Mouse (Mus musculus): ENCODE results near the gene Hmcn2. TPM values are rescaled to one million over a fixed set of nuclear protein-coding genes. Genes with fewer than 3 reads are reported as not detected.

Hmcn2 gene
- polyA plus RNA-seq, 1 experiment = 4.1 TPM

DNA sequence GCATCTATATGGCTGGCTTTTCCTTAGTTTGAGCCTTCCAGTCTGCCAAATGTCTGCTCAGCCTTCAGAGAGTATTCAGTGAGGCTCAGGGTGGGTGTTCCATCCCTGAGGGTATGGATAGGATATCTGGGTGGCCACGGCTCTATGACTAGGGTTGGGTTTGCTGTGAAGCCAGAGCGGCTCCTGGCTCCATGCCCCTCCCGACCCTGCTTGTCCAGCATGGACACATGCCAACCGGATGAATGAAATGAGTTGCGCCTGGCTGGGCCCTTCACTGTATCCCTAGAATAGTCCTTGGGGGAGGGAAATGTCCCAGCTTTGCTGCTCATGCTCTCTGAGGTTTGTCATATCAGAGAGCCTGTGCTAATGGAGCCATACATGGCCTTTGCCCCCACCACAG, 117.3 kb downstream of the Hmcn2 start:
- Histone ChIP-seq H3K36me3 (ENCODE audit: control insufficient read depth, insufficient read depth, low read length) (no peaks in the 10 kb centered on the region), H3K4me3 (ENCODE audit: control insufficient read depth, low read depth, low read length) (no peak overlapping the region), H3K27ac (ENCODE audit: control insufficient read depth, insufficient read depth, low read depth, low read length) (no peak overlapping the region), H3K4me1 (ENCODE audit: control insufficient read depth, insufficient read depth, low read length) (no peaks in the 10 kb centered on the region), H3K27me3 (ENCODE audit: control insufficient read depth, insufficient read depth, low read length) (no peaks in the 10 kb centered on the region)
- TF ChIP-seq POLR2A (IDR thresholded peaks at IDR 0.05; ENCODE audit: control insufficient read depth, low read depth, low read length) (no peak), CTCF (IDR thresholded peaks at IDR 0.05; ENCODE audit: control insufficient read depth, insufficient read depth, insufficient replicate concordance, low read depth, low read length) (no peak)

DNA sequence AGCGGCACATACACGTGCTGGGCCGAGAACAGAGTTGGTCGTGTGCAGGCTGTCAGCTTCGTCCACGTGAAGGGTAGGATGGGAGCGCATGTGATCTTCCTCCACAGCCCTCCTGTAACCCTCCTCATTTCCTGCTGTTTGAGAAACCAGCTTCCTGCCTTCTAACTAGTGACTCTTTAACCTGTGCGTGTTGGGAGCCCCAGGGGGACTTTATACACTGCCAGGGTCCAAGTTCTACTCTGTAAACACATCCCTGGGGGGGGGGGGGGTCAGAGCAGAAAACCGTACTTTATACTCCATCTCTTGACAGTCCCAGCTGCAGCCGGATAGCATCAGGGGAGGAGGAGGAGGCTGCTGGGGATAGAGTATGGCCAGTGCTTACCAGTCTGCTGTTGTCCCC, 120.5 kb downstream of the Hmcn2 start:
- Histone ChIP-seq H3K27me3 (ENCODE audit: control insufficient read depth, insufficient read depth, low read length) (no peaks in the 10 kb centered on the region), H3K4me1 (ENCODE audit: control insufficient read depth, insufficient read depth, low read length) (no peaks in the 10 kb centered on the region), H3K27ac (ENCODE audit: control insufficient read depth, insufficient read depth, low read depth, low read length) (no peak overlapping the region), H3K36me3 (ENCODE audit: control insufficient read depth, insufficient read depth, low read length) (no peaks in the 10 kb centered on the region), H3K4me3 (ENCODE audit: control insufficient read depth, low read depth, low read length) (no peak overlapping the region)
- no peak for TF ChIP-seq CTCF (IDR thresholded peaks at IDR 0.05; ENCODE audit: control insufficient read depth, insufficient read depth, insufficient replicate concordance, low read depth, low read length)
- TF ChIP-seq POLR2A (IDR thresholded peaks at IDR 0.05; ENCODE audit: control insufficient read depth, low read depth, low read length) = no peak

DNA sequence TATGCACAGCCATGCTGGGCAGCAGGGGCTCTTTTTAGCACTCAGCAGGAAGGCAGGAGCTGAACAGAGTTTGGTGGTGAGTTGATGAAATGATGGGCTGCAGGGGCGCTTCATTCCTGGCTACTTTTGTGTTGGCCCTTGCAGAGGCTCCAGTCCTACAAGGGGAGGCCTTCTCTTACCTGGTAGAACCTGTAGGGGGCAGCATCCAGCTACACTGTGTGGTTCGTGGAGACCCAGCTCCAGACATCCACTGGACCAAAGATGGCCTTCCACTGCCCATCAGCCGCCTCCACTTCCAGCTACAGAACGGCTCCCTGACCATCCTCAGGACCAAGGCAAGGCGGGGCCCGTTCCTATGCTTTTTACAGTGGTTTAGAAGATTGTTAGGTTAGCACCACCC, 121.4 kb downstream of the Hmcn2 start:
- H3K27me3 ChIP-seq (ENCODE audit: control insufficient read depth, insufficient read depth, low read length) = no peaks in the 10 kb centered on the region
- TF ChIP-seq CTCF (IDR thresholded peaks at IDR 0.05; ENCODE audit: control insufficient read depth, insufficient read depth, insufficient replicate concordance, low read depth, low read length) = peak; percentile 61; the same call in 1 of the 2 replicates
- TF ChIP-seq POLR2A (IDR thresholded peaks at IDR 0.05; ENCODE audit: control insufficient read depth, low read depth, low read length) = no peak
- no peaks in the 10 kb centered on the region for H3K4me1 ChIP-seq (ENCODE audit: control insufficient read depth, insufficient read depth, low read length)
- H3K4me3 ChIP-seq (ENCODE audit: control insufficient read depth, low read depth, low read length) = no peak overlapping the region
- H3K36me3 ChIP-seq (ENCODE audit: control insufficient read depth, insufficient read depth, low read length) = no peaks in the 10 kb centered on the region
- H3K27ac ChIP-seq (ENCODE audit: control insufficient read depth, insufficient read depth, low read depth, low read length) = no peak overlapping the region

DNA sequence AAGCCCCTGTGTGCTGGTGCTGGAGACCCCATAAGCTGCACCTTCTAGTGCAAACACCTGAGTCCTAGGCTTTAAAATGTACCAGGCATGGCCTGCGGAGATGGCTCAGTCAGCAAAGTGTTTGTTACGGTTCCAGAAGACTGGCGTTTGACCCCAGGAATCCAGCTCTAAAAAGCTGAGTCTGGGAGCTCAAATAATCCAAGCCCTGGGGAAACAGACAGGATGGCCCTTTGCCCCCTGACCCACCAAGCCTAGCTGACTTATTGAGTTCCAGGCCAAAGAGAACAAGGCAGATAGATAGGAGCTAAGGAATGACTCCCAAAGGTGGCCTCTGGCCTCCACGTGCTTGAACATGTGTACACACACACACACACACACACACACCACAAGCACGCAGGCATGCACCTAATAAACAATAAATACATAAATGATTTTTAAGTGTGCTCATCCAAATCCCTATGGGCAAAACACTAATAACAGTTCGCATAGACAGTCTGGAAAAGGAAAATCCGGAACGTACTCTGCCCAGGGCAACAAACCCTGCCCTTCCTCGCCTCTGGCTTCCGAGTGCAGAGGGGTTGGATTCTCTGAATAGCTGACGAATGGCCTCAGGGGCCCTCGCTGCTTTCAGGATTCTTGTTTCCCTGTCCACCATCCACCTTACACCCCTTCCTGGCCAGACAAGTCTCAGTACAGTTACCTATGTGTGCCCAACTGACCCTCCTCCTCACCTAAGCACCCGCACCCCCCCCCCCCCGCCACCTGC, 123.4 kb downstream of the Hmcn2 start:
- TF ChIP-seq POLR2A (IDR thresholded peaks at IDR 0.05; ENCODE audit: control insufficient read depth, low read depth, low read length) (no peak), CTCF (IDR thresholded peaks at IDR 0.05; ENCODE audit: control insufficient read depth, insufficient read depth, insufficient replicate concordance, low read depth, low read length) (no peak)
- no peak overlapping the region for H3K27ac ChIP-seq (ENCODE audit: control insufficient read depth, insufficient read depth, low read depth, low read length)
- no peaks in the 10 kb centered on the region for H3K4me1 ChIP-seq (ENCODE audit: control insufficient read depth, insufficient read depth, low read length)
- no peaks in the 10 kb centered on the region for H3K27me3 ChIP-seq (ENCODE audit: control insufficient read depth, insufficient read depth, low read length)
- no peak overlapping the region for H3K4me3 ChIP-seq (ENCODE audit: control insufficient read depth, low read depth, low read length)
- no peaks in the 10 kb centered on the region for H3K36me3 ChIP-seq (ENCODE audit: control insufficient read depth, insufficient read depth, low read length)

DNA sequence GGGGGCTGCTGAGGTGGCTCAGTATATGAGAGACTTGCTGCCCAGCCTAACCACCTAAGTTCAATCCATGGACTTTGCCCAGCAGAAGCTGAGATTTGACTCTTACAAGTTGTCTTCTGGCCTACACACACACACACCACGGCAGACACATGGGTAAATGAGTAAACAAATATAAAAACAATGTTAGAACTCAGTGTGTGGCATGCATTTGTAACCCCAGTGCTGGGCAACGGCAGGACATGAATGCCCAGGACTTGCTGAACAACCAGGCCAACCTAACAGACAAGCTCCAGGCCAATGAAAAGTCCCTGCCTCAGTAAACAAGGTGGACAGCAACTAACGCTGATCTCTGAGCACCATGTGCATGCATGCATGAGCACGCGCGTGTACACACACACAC, 125.4 kb downstream of the Hmcn2 start:
- H3K27me3 ChIP-seq (ENCODE audit: control insufficient read depth, insufficient read depth, low read length) = no peaks in the 10 kb centered on the region
- no peak overlapping the region for H3K4me3 ChIP-seq (ENCODE audit: control insufficient read depth, low read depth, low read length)
- no peak for TF ChIP-seq POLR2A (IDR thresholded peaks at IDR 0.05; ENCODE audit: control insufficient read depth, low read depth, low read length)
- no peak for TF ChIP-seq CTCF (IDR thresholded peaks at IDR 0.05; ENCODE audit: control insufficient read depth, insufficient read depth, insufficient replicate concordance, low read depth, low read length)

DNA sequence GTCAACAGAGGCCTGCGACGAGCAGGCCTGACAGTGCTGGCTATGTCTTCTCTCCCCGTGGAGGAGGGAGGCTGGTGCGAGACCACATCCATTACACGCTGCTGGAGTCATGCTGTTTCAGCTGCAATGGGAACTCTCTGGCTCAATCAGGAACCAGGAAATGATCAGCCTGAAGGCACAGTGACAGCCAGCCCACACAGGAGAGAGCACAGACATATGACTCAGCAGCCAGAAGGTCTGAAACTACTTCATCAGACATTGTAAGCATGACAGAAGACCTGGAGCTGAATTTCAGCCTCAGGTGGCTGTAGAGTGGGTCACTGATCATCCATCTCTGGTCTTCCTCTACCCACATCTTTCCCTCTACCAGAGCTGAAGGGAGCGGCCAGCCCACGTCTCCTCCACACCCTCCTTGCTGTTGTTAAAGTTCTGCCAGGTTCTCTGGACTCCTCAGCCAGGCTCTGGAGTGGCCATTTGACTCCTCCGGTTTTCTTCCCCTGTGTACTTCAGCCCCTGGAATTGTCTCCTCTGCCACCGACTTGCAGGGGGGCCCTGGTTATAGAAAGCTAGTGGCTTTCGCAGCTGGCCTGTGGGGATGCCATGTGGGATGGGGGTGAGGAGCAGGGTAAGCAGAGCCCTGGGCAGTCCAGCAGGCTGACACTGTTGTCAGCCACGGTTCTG, 128.4 kb downstream of the Hmcn2 start:
- H3K36me3 ChIP-seq (ENCODE audit: control insufficient read depth, insufficient read depth, low read length) = no peaks in the 10 kb centered on the region

More for the DNA sequence above, 125.4 kb downstream of the Hmcn2 start:
- Histone ChIP-seq H3K36me3 (ENCODE audit: control insufficient read depth, insufficient read depth, low read length) (no peaks in the 10 kb centered on the region), H3K27ac (ENCODE audit: control insufficient read depth, insufficient read depth, low read depth, low read length) (no peak overlapping the region), H3K4me1 (ENCODE audit: control insufficient read depth, insufficient read depth, low read length) (no peaks in the 10 kb centered on the region)

DNA sequence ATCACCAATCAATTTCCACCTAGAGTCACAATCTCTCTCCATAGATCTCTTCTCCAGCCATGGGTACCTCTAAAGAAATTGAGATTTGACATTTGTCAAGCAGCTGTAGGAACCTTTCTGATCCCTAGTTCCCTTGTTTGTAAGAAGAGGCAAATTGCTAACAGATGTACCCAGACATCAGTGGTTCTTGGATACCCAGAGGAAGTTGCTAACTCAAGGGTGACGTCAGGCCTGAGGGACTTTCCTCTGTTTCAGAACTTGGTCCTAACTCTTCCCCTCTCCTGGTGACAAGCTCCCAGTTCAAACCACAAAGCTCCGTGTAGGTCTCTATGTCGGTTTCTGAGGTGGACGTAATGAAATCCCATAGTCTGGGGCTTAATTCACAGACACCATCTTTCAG, 131.8 kb downstream of the Hmcn2 start:
- Histone ChIP-seq H3K4me3 (ENCODE audit: control insufficient read depth, low read depth, low read length) (no peak overlapping the region), H3K4me1 (ENCODE audit: control insufficient read depth, insufficient read depth, low read length) (no peaks in the 10 kb centered on the region), H3K27me3 (ENCODE audit: control insufficient read depth, insufficient read depth, low read length) (no peaks in the 10 kb centered on the region), H3K27ac (ENCODE audit: control insufficient read depth, insufficient read depth, low read depth, low read length) (no peak overlapping the region), H3K36me3 (ENCODE audit: control insufficient read depth, insufficient read depth, low read length) (no peaks in the 10 kb centered on the region)
- TF ChIP-seq CTCF (IDR thresholded peaks at IDR 0.05; ENCODE audit: control insufficient read depth, insufficient read depth, insufficient replicate concordance, low read depth, low read length) (no peak), POLR2A (IDR thresholded peaks at IDR 0.05; ENCODE audit: control insufficient read depth, low read depth, low read length) (no peak)

More for the DNA sequence above, 128.4 kb downstream of the Hmcn2 start:
- Histone ChIP-seq H3K27ac (ENCODE audit: control insufficient read depth, insufficient read depth, low read depth, low read length) (no peak overlapping the region), H3K27me3 (ENCODE audit: control insufficient read depth, insufficient read depth, low read length) (no peaks in the 10 kb centered on the region), H3K4me3 (ENCODE audit: control insufficient read depth, low read depth, low read length) (no peak overlapping the region), H3K4me1 (ENCODE audit: control insufficient read depth, insufficient read depth, low read length) (no peaks in the 10 kb centered on the region)
- no peak for TF ChIP-seq POLR2A (IDR thresholded peaks at IDR 0.05; ENCODE audit: control insufficient read depth, low read depth, low read length)
- TF ChIP-seq CTCF (IDR thresholded peaks at IDR 0.05; ENCODE audit: control insufficient read depth, insufficient read depth, insufficient replicate concordance, low read depth, low read length) = no peak

Measured in testis, adult 2 months (tissue).